Mouse (Mus musculus) heart, embryonic 11.5 days (tissue): ENCODE measurements at regions not wholly inside any gene's neighbourhood (a gene's known extent, or its start where the extent isn't known, plus 50 kb on each side); places are given as distances from the start of the nearest gene placed in this dataset.

Source experiments
- ATAC-seq: fragments of 200-750 bp; cut with Nextera tagmentation; replicated peaks from 2 replicates; pipeline ENCODE4 v1.8.0; 2017; ENCODE audit warnings: moderate library complexity; ENCODE audit not compliant: insufficient number of reproducible peaks, low FRiP score, low TSS enrichment
- H3K27ac ChIP-seq: fragments of 300-500 bp; sonication (generic); 2 replicates; pipeline ENCODE4 v1.5.1; 2014; ENCODE audit warnings: mild to moderate bottlenecking, low read depth, low read length
- H3K27me3 ChIP-seq: fragments of 300-500 bp; sonication (generic); 2 replicates; pipeline ENCODE4 v1.6.1; 2014; ENCODE audit warnings: mild to moderate bottlenecking, low read length, mixed read lengths; ENCODE audit not compliant: control insufficient read depth, insufficient read depth
- H3K36me3 ChIP-seq: fragments of 300-500 bp; sonication (generic); 2 replicates; pipeline ENCODE4 v1.6.1; 2014; ENCODE audit warnings: mild to moderate bottlenecking, low read length, moderate library complexity, mixed read lengths; ENCODE audit not compliant: control insufficient read depth, insufficient read depth
- H3K4me1 ChIP-seq: fragments of 300-500 bp; sonication (generic); 2 replicates; pipeline ENCODE4 v1.6.1; 2014; ENCODE audit warnings: low read length; ENCODE audit not compliant: control insufficient read depth, insufficient read depth
- H3K4me2 ChIP-seq: fragments of 300-500 bp; sonication (generic); 2 replicates; pipeline ENCODE4 v1.6.1; 2014; ENCODE audit warnings: mild to moderate bottlenecking, moderate library complexity
- H3K4me3 ChIP-seq: fragments of 300-500 bp; sonication (generic); 2 replicates; pipeline ENCODE4 v1.5.1; 2014; ENCODE audit warnings: low read depth, low read length
- H3K9ac ChIP-seq: fragments of 300-500 bp; sonication (generic); 2 replicates; pipeline ENCODE4 v1.6.1; 2014; ENCODE audit warnings: mild to moderate bottlenecking, low read depth, low read length, moderate library complexity
- H3K9me3 ChIP-seq: fragments of 300-500 bp; sonication (generic); replicated peaks from 2 replicates; pipeline ENCODE4 v1.6.1; 2016; ENCODE audit warnings: low read length; ENCODE audit not compliant: control insufficient read depth
- WGBS: fragments of 180-500 bp; shearing (Covaris S2); extraction: QIAGEN DNeasy Blood & Tissue Kit; methylation state at CpG from one replicate; pipeline ENCODE4 v1.1.7; 2014; ENCODE audit not compliant: insufficient replicate concordance; 5-methylcytosine and 5-hydroxymethylcytosine counted together

DNA sequence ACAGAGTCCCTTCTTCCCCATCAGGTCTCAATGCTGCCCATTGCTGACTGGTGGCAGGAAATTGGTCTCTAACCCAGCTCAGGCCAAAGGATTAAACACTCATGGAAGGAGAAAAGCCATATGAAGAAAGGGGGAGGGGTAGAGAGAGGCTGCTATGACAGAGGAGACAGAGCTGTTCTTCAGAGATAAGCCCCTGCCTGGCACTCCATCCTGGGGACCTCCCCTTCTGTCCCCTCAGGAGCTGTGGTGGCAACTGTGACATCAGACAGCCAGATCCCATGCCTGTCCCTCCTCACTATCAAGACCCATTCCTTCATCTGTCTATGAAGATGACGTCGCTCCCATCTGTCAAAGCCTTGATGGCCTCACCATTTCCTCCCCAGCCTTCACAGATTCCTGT is 126.6 kb upstream of the Csf3r start:
- Histone ChIP-seq H3K27me3 (no peaks in the 10 kb centered on the region), H3K9ac (no peak overlapping the region), H3K9me3 (no peaks in the 10 kb centered on the region), H3K36me3 (no peaks in the 10 kb centered on the region), H3K4me2 (no peak overlapping the region), H3K4me1 (0 out of 2 replicates have a peak, but pooled peaks cover 4% of the 10 kb centered on the region), H3K27ac (no peak overlapping the region), H3K4me3 (no peak overlapping the region)
- peak; percentile 70; the same call in 1 of the 2 replicates for ATAC-seq
- WGBS, result 40% methylated on average over 2 of the region's 2 CpGs

DNA sequence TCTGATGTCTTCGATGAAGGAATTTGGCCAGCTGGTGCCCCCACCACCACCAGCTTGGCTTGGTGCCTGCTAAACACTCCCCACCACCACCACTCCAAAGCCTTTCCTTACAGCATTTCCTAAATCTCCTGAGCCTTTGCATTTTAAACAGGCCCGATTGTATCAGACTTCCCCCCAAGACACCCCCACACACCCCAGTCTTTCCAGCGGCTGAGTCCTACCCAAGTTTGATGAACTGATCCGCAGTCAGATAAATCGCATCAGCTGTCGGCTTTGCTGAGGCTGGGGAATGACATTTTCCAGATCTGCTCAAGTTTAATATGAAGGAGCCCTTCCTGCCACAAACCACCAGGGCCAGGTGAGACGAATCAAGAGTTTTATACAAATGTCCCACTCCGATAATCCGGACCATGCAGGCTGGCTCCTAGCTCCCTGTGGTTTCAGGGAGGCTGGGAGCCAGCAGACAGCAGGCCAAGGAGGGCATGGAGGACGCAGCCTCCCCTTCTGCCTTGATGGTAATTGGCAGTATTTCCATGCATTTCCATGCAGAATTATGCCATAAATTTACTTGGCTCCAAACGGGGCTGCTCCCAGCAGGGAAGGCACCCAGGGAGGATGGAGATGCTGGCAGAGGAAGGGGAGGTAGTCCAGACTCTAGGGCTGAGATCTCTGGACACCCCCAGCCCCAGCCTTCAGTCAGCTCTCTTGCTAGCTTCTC is 125.6 kb upstream of the Csf3r start:
- 0 out of 2 replicates have a peak, but pooled peaks cover 4% of the 10 kb centered on the region for H3K4me1 ChIP-seq
- no peak for ATAC-seq
- H3K9me3 ChIP-seq, result no peaks in the 10 kb centered on the region
- no peaks in the 10 kb centered on the region for H3K36me3 ChIP-seq
- no peaks in the 10 kb centered on the region for H3K27me3 ChIP-seq
- no peak overlapping the region for H3K4me3 ChIP-seq
- H3K9ac ChIP-seq, result no peak overlapping the region
- no peak overlapping the region for H3K27ac ChIP-seq
- 54% methylated on average over 11 of the region's 11 CpGs for WGBS
- H3K4me2 ChIP-seq, result no peak overlapping the region

DNA sequence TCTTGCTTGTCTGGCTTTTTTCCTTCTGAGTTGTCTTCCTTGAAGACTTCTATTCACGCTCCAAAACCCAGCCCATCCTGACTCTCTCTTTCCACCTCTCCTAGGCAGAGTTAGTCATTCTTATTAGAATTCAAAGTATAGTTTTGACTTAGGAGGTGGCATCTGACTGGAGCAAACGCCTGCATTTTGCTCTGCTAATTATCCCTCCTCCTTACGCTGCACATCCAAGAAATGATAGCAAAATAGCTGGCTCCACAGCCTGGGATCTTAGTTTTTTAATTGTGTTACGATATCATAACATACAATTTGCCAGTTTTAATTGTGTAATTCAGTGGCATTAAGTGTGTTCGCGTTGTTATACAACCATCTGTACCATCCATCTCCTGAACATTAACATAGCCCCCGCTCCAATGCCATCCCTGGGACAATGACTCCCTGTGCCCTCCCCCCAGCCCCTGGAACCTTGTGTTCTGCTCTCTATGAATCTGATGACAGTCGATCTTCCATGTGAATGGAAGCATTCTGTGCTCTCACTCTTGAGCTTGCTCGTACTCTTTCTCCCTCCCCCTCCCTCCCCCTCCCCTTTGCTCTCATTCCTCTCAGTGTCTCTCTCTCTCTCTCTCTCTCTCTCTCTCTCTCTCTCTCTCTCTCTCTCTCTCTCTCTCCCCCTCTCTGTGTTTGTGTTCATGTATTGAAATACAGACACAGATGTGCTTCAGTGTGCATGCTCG is 122.6 kb upstream of the Csf3r start:
- Histone ChIP-seq H3K4me1 (no peaks in the 10 kb centered on the region), H3K4me2 (no peak overlapping the region), H3K27me3 (no peaks in the 10 kb centered on the region), H3K36me3 (no peaks in the 10 kb centered on the region), H3K4me3 (no peak overlapping the region), H3K27ac (no peak overlapping the region), H3K9ac (no peak overlapping the region), H3K9me3 (no peaks in the 10 kb centered on the region)
- ATAC-seq, result no peak
- WGBS, result 69% methylated on average over 10 of the region's 10 CpGs

DNA sequence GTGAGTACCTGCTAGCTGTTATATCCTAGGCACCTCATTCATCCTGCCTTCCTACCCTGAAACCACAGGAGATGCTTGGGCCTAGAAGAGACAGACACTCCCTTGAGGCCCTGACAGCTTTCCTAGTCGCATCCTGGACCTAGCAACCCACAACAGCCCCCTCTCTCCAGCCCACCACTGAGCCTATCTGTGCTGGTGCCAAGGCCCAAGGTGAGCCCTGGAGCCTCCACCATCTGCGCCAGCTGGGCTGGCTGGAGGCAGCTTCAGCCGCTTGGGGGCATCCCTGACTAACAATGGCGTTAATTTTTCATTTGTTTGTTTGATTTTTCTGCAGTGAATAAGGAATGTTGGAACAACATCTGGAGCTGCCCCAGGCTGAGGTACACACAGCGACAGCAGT is 118.1 kb upstream of the Csf3r start:
- Histone ChIP-seq H3K9me3 (no peaks in the 10 kb centered on the region), H3K27me3 (peaks cover 3% of the 10 kb centered on the region; the same call in 1 of the 2 replicates), H3K4me2 (no peak overlapping the region), H3K9ac (no peak overlapping the region), H3K27ac (no peak overlapping the region), H3K4me1 (no peaks in the 10 kb centered on the region), H3K36me3 (no peaks in the 10 kb centered on the region), H3K4me3 (no peak overlapping the region)
- no peak for ATAC-seq
- 72% methylated on average over 5 of the region's 5 CpGs for WGBS

DNA sequence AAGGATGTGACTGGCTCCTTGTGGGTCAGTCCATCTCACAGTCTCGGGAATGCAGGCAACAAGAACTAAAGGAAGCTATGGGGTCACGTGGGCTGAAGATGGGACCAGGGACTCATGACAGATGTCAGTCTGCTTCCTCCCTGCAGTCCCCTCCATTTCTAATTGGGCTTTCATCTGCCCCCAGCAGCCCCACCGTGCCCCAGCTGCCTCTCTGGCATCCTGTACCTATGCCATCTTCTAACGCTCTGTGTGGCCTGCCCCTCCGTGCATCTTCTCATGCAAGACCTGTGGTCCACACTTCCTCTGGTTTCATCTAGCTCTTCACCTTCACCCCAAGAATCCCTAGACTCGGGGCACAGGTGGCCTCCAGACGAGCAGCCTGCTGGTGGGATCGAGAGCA is 115.4 kb upstream of the Csf3r start:
- Histone ChIP-seq H3K4me3 (no peak overlapping the region), H3K27ac (no peak overlapping the region), H3K9ac (no peak overlapping the region), H3K9me3 (no peaks in the 10 kb centered on the region), H3K4me2 (no peak overlapping the region), H3K4me1 (no peaks in the 10 kb centered on the region), H3K36me3 (no peaks in the 10 kb centered on the region), H3K27me3 (peaks cover 18% of the 10 kb centered on the region)
- ATAC-seq, result no peak
- WGBS, result 85% methylated on average over 8 of the region's 8 CpGs

DNA sequence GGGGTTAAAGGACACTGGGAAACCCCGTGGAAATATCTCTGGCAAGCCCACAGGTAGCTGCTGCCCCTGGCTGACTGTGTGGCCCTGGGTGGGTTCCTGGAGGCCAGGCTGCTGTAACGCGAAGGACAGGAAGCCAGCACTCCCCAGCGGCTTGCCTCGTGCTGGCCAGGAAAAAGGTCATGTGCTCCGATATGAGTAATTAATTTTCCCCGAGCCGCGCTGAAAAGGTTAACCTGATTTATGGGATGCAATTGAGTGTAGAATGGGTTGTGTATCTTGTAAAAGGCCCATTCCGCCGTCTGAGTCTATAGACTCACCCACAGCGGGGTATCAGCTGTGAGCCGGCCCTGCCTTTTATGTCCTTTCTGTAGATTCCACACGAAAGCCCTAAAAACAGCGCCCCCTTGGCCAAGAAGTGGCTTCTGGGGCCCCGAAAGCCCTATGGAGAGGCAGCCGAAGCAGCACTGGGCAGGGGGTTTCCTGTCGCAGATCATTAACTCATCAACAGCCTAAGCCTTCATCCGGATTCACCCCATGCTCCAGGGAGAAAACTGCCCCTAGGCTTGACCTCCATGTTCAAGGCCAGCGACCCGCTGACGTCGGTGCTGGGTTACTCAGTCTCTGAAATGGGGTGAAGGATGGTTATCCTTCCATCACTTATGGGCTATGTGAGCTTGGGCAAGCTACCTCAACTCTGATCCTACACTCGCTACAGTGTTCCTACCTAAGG is 112.6 kb upstream of the Csf3r start:
- H3K9ac ChIP-seq, result no peak overlapping the region

DNA sequence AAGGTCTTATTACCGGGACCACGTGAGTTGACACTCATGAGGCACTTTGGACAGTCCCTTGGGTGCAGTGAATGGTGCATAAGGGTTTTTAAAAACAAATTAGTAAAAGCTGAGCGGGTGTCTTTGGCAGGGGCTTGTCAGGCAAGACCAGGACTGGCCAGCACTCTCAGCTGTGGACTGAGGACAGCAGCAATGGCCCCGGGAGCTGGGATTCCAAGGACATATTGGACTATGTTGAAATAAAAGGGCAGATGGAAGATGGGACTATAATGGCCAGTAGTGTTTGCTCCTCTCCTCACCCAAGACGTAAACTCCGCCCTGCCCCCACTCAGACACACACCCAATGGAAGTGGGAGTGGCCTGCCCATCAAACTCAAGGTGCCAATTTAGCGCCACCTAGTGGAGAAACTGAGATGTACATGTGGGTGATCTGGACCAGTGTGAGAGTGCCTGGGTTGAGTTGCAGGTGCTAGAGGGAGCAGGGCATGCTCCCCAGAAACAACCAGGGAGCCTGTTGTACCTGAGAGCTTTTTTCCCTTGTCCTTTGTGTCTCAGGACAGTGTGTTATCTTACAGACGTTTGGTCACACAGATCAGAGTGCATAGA is 111.8 kb upstream of the Csf3r start:
- H3K4me3 ChIP-seq, result no peak overlapping the region
- no peak overlapping the region for H3K4me2 ChIP-seq
- 22% methylated on average over 8 of the region's 8 CpGs for WGBS
- no peaks in the 10 kb centered on the region for H3K36me3 ChIP-seq
- no peaks in the 10 kb centered on the region; the same call in 1 of the 2 replicates for H3K4me1 ChIP-seq
- peaks cover 18% of the 10 kb centered on the region for H3K27me3 ChIP-seq
- no peak overlapping the region for H3K27ac ChIP-seq
- no peak for ATAC-seq
- H3K9me3 ChIP-seq, result no peaks in the 10 kb centered on the region
- H3K9ac ChIP-seq, result no peak overlapping the region

More for the DNA sequence above, 112.6 kb upstream of the Csf3r start:
- Histone ChIP-seq H3K36me3 (no peaks in the 10 kb centered on the region), H3K9me3 (no peaks in the 10 kb centered on the region), H3K4me1 (no peaks in the 10 kb centered on the region; the same call in 1 of the 2 replicates), H3K27me3 (peaks cover 18% of the 10 kb centered on the region), H3K27ac (no peak overlapping the region), H3K4me3 (no peak overlapping the region), H3K4me2 (no peak overlapping the region)
- WGBS, result 18% methylated on average over 24 of the region's 24 CpGs
- ATAC-seq, result no peak

DNA sequence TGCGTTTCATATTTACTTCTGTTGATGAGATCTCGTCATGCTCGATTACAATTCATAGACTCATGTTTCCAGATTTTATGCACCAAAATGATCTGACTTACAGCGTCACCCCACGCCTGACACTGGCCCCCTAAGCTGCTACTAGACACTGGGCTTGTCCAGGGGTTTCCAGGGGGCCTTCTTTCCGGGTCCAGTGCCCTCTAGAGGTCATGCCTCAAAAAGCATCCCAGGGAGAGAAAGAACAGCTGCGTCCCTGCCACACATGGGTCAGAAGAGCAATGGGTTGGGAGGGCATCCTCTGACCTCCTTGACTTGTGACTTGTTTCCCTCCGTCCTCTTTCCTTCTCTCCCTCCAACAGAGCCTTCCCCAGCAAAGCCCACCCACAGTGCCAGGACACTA is 109.2 kb upstream of the Csf3r start:
- Histone ChIP-seq H3K9ac (no peak overlapping the region), H3K27me3 (peaks cover 20% of the 10 kb centered on the region), H3K4me3 (no peak overlapping the region), H3K4me2 (no peak overlapping the region), H3K27ac (no peak overlapping the region), H3K4me1 (no peaks in the 10 kb centered on the region; the same call in 1 of the 2 replicates), H3K9me3 (no peaks in the 10 kb centered on the region), H3K36me3 (no peaks in the 10 kb centered on the region)
- no peak for ATAC-seq
- 35% methylated on average over 8 of the region's 8 CpGs for WGBS
